Mouse (Mus musculus): ENCODE results near the gene Ust. TPM values are rescaled to one million over a fixed set of nuclear protein-coding genes. Genes with fewer than 3 reads are reported as not detected.

Gene Ust
- total RNA-seq, 2 experiments from 2014 or later, result not detected

- ATAC-seq (replicated peaks; ENCODE audit: low FRiP score, poor library complexity, severe bottlenecking), result no peak
These were observed 71.7 kb downstream of the Ust start for GRCm38 (mm10) chr10:8446972-8447371.

- no peak for ATAC-seq (replicated peaks; ENCODE audit: low FRiP score, poor library complexity, severe bottlenecking)
These were observed 74.6 kb downstream of the Ust start for GRCm38 (mm10) chr10:8444052-8444451.

- no peak for ATAC-seq (replicated peaks; ENCODE audit: low FRiP score, poor library complexity, severe bottlenecking)
These were observed 86.8 kb downstream of the Ust start for GRCm38 (mm10) chr10:8431857-8432256.

- no peak for ATAC-seq (replicated peaks; ENCODE audit: low FRiP score, poor library complexity, severe bottlenecking)
These were observed 89.5 kb downstream of the Ust start for GRCm38 (mm10) chr10:8428787-8429778.

GRCm38 (mm10) chr10:8427671-8428364, 90.8 kb downstream of the Ust start:
- ATAC-seq (replicated peaks; ENCODE audit: low FRiP score, poor library complexity, severe bottlenecking), result no peak

GRCm38 (mm10) chr10:8419496-8420009, 99.1 kb downstream of the Ust start:
- no peak for ATAC-seq (replicated peaks; ENCODE audit: low FRiP score, poor library complexity, severe bottlenecking)

- ATAC-seq (replicated peaks; ENCODE audit: low FRiP score, poor library complexity, severe bottlenecking), result no peak
These were observed 103.2 kb downstream of the Ust start for GRCm38 (mm10) chr10:8415474-8415873.

GRCm38 (mm10) chr10:8415036-8415435, 103.6 kb downstream of the Ust start:
- ATAC-seq (replicated peaks; ENCODE audit: low FRiP score, poor library complexity, severe bottlenecking), result no peak

- ATAC-seq (replicated peaks; ENCODE audit: low FRiP score, poor library complexity, severe bottlenecking), result no peak
These were observed 113.5 kb downstream of the Ust start for GRCm38 (mm10) chr10:8405141-8405540.

- no peak for ATAC-seq (replicated peaks; ENCODE audit: low FRiP score, poor library complexity, severe bottlenecking)
These were observed 126.4 kb downstream of the Ust start for GRCm38 (mm10) chr10:8392226-8392625.

- ATAC-seq (replicated peaks; ENCODE audit: low FRiP score, poor library complexity, severe bottlenecking), result no peak
These were observed 127.3 kb downstream of the Ust start for GRCm38 (mm10) chr10:8391264-8391748.

- no peak for ATAC-seq (replicated peaks; ENCODE audit: low FRiP score, poor library complexity, severe bottlenecking)
These were observed 130.4 kb downstream of the Ust start for GRCm38 (mm10) chr10:8388239-8388638.

GRCm38 (mm10) chr10:8369894-8370500, 148.6 kb downstream of the Ust start:
- no peak for ATAC-seq (replicated peaks; ENCODE audit: low FRiP score, poor library complexity, severe bottlenecking)

- no peak for ATAC-seq (replicated peaks; ENCODE audit: low FRiP score, poor library complexity, severe bottlenecking)
These were observed 152.8 kb downstream of the Ust start for GRCm38 (mm10) chr10:8365816-8366215.

- ATAC-seq (replicated peaks; ENCODE audit: low FRiP score, poor library complexity, severe bottlenecking), result no peak
These were observed 154.4 kb downstream of the Ust start for GRCm38 (mm10) chr10:8364182-8364581.

- no peak for ATAC-seq (replicated peaks; ENCODE audit: low FRiP score, poor library complexity, severe bottlenecking)
These were observed 155.3 kb downstream of the Ust start for GRCm38 (mm10) chr10:8363281-8363680.

- no peak for ATAC-seq (replicated peaks; ENCODE audit: low FRiP score, poor library complexity, severe bottlenecking)
These were observed 160.2 kb downstream of the Ust start for GRCm38 (mm10) chr10:8358286-8359045.

- no peak for ATAC-seq (replicated peaks; ENCODE audit: low FRiP score, poor library complexity, severe bottlenecking)
These were observed 165.1 kb downstream of the Ust start for GRCm38 (mm10) chr10:8353534-8353933.

GRCm38 (mm10) chr10:8350626-8351025, 168.0 kb downstream of the Ust start:
- no peak for ATAC-seq (replicated peaks; ENCODE audit: low FRiP score, poor library complexity, severe bottlenecking)
